ENCODE assay signal across 8 mouse cellular contexts in genomic region chr1:34472427-34473300, GRCm38 (mm10). TPM values are rescaled to one million over a fixed set of nuclear protein-coding genes. Genes with fewer than 3 reads are reported as not detected.
DNase-seq lines count a peak whose midpoint lies in the region; ATAC-seq and TF ChIP-seq lines count a peak whose summit lies in the region.

No protein-coding gene starts in this region.

- ATAC-seq in forebrain, embryonic 16.5 days, result peak; percentile 53
- ATAC-seq in hindbrain, embryonic 13.5 days (ENCODE audit: low FRiP score), result peak; percentile 53
- peak; percentile 68 for ATAC-seq in liver, embryonic 12.5 days
- ATAC-seq in monocyte, adult 5-6 weeks (replicated peaks; ENCODE audit: insufficient number of reproducible peaks, low FRiP score, low TSS enrichment, poor library complexity, severe bottlenecking), result peak; percentile 60

- no peak; the same call in 1 of the 2 replicates for TF ChIP-seq CTCF in thymus, adult 2 months (IDR thresholded peaks at IDR 0.05; ENCODE audit: borderline replicate concordance, control insufficient read depth, extremely low read depth, insufficient read depth, low read length, poor library complexity)

- peak; percentile 72 for TF ChIP-seq POLR2A in thymus, adult 2 months (IDR thresholded peaks at IDR 0.05; ENCODE audit: control insufficient read depth, extremely low read depth, insufficient read depth, low read length, poor library complexity)

- H3K4me3 ChIP-seq in forebrain, embryonic 16.5 days (replicated peaks; ENCODE audit: low read length), result peak overlapping the region; percentile 49
- peak overlapping the region; percentile 49 for H3K4me3 ChIP-seq in hindbrain, embryonic 13.5 days
- peak overlapping the region; percentile 57 for H3K4me3 ChIP-seq in liver, embryonic 12.5 days
- peak overlapping the region; percentile 81 for H3K4me3 ChIP-seq in thymus, adult 2 months (ENCODE audit: control insufficient read depth, insufficient read depth, low read length)

- no peaks in the 10 kb centered on the region for H3K9me3 ChIP-seq in forebrain, embryonic 16.5 days (ENCODE audit: control insufficient read depth, low read length)
- H3K9me3 ChIP-seq in hindbrain, embryonic 13.5 days, result no peaks in the 10 kb centered on the region
- no peaks in the 10 kb centered on the region for H3K9me3 ChIP-seq in liver, embryonic 12.5 days (replicated peaks)

- no peaks in the 10 kb centered on the region for H3K36me3 ChIP-seq in forebrain, embryonic 16.5 days (ENCODE audit: control insufficient read depth, insufficient read depth)
- H3K36me3 ChIP-seq in hindbrain, embryonic 13.5 days, result no peaks in the 10 kb centered on the region
- H3K36me3 ChIP-seq in liver, embryonic 12.5 days, result no peaks in the 10 kb centered on the region
- no peaks in the 10 kb centered on the region for H3K36me3 ChIP-seq in thymus, adult 2 months (ENCODE audit: control insufficient read depth, insufficient read depth, low read length)

- DNase-seq in adrenal gland, adult (ENCODE audit: inconsistent age in 2 of 2, low spot score in 1 of 2), result peak; percentile 47 to 73
- no peak for DNase-seq in adrenal gland, postnatal 4 days (ENCODE audit: low spot score in 2 of 2)
- peak; percentile 62 to 68 for DNase-seq in adrenal gland, postnatal 36 days
- peak; percentile 84 for DNase-seq in thymus, adult 2 months

- H3K4me1 ChIP-seq in forebrain, embryonic 16.5 days (replicated peaks; ENCODE audit: control insufficient read depth, insufficient read depth, low read length), result peaks cover 10% of the 10 kb centered on the region
- H3K4me1 ChIP-seq in hindbrain, embryonic 13.5 days (replicated peaks), result peaks cover 10% of the 10 kb centered on the region
- peaks cover 21% of the 10 kb centered on the region for H3K4me1 ChIP-seq in liver, embryonic 12.5 days
- H3K4me1 ChIP-seq in thymus, adult 2 months (replicated peaks; ENCODE audit: control insufficient read depth, insufficient read depth, low read length), result peaks cover 17% of the 10 kb centered on the region

- H3K27me3 ChIP-seq in forebrain, embryonic 16.5 days (replicated peaks; ENCODE audit: control insufficient read depth, insufficient read depth, low read length), result peaks cover 9% of the 10 kb centered on the region
- peaks cover 39% of the 10 kb centered on the region for H3K27me3 ChIP-seq in hindbrain, embryonic 13.5 days
- H3K27me3 ChIP-seq in liver, embryonic 12.5 days (replicated peaks), result peaks cover 32% of the 10 kb centered on the region
- H3K27me3 ChIP-seq in thymus, adult 2 months (ENCODE audit: control insufficient read depth, insufficient read depth, low read length), result no peaks in the 10 kb centered on the region

- peak overlapping the region; percentile 95 for H3K4me2 ChIP-seq in forebrain, embryonic 16.5 days (ENCODE audit: low read length)
- H3K4me2 ChIP-seq in hindbrain, embryonic 13.5 days, result peak overlapping the region; percentile 90
- H3K4me2 ChIP-seq in liver, embryonic 12.5 days, result peak overlapping the region; percentile 87

- H3K27ac ChIP-seq in forebrain, embryonic 16.5 days (ENCODE audit: low read length), result no peak overlapping the region
- no peak overlapping the region for H3K27ac ChIP-seq in hindbrain, embryonic 13.5 days
- H3K27ac ChIP-seq in liver, embryonic 12.5 days, result peak overlapping the region; percentile 55
- peak overlapping the region; percentile 75 for H3K27ac ChIP-seq in thymus, adult 2 months (ENCODE audit: control insufficient read depth, insufficient read depth, low read length)

- peak overlapping the region; percentile 31 for H3K9ac ChIP-seq in forebrain, embryonic 16.5 days (replicated peaks; ENCODE audit: low read depth, low read length)
- H3K9ac ChIP-seq in hindbrain, embryonic 13.5 days, result peak overlapping the region; percentile 65
- H3K9ac ChIP-seq in liver, embryonic 12.5 days, result peak overlapping the region; percentile 66

- WGBS in forebrain, embryonic 16.5 days, result under 1% methylated on average over 41 of the region's 43 CpGs
- under 1% methylated on average over 38 of the region's 43 CpGs for WGBS in hindbrain, embryonic 13.5 days
- under 1% methylated on average over 40 of the region's 43 CpGs for WGBS in liver, embryonic 12.5 days (ENCODE audit: insufficient replicate concordance)
- WGBS in thymus, adult 2 months, result under 1% methylated on average over 43 of the region's 43 CpGs

RNA-seq across cellular contexts. Expression of gene Ptpn18, which starts 13.1 kb away (rescaled TPM):
- total RNA-seq in adrenal gland, postnatal 4 days (2021), result 10 to 100 TPM; 10.4 to 10.9 TPM
- total RNA-seq in adrenal gland, postnatal 36 days (2021), result 1 to 10 TPM; 3.4 to 5.9 TPM
- polyA plus RNA-seq in forebrain, embryonic 16.5 days (2015; fragmentation: Nextera tagmentation; extraction: Ambion mirVana), result 4.0 and 4.2 TPM in 2 replicates
- 7.4 and 8.2 TPM in 2 replicates for polyA plus RNA-seq in hindbrain, embryonic 13.5 days (2015; fragmentation: Nextera tagmentation; extraction: Ambion mirVana)
- 18.6 and 19.1 TPM in 2 replicates for polyA plus RNA-seq in liver, embryonic 12.5 days (2016; fragmentation: Nextera tagmentation; extraction: Ambion mirVana)
- 254 to 418 TPM (median 327 TPM) in 3 replicates for total RNA-seq in monocyte, adult 5-6 weeks (2017)
- 705 and 801 TPM in 2 replicates for polyA plus RNA-seq in thymus, adult 2 months (2012; rRNA removed)

RNA-seq across cellular contexts. Expression of gene Prss39, which starts 25.5 kb away (rescaled TPM):
- total RNA-seq in adrenal gland, postnatal 4 days (2021), result not detected
- total RNA-seq in adrenal gland, postnatal 36 days (2021), result not detected
- polyA plus RNA-seq in forebrain, embryonic 16.5 days (2015; fragmentation: Nextera tagmentation; extraction: Ambion mirVana), result not detected in 2 replicates
- polyA plus RNA-seq in hindbrain, embryonic 13.5 days (2015; fragmentation: Nextera tagmentation; extraction: Ambion mirVana), result not detected in 2 replicates
- polyA plus RNA-seq in liver, embryonic 12.5 days (2016; fragmentation: Nextera tagmentation; extraction: Ambion mirVana), result not detected in 2 replicates
- total RNA-seq in monocyte, adult 5-6 weeks (2017), result not detected in 3 replicates
- polyA plus RNA-seq in thymus, adult 2 months (2012; rRNA removed), result 0.10 and 0.35 TPM in 2 replicates

RNA-seq across cellular contexts. Expression of gene Imp4, which starts 33.0 kb away (rescaled TPM):
- 10 to 100 TPM; 58.2 to 62.2 TPM for total RNA-seq in adrenal gland, postnatal 4 days (2021)
- 10 to 100 TPM; 62.0 to 76.0 TPM for total RNA-seq in adrenal gland, postnatal 36 days (2021)
- polyA plus RNA-seq in forebrain, embryonic 16.5 days (2015; fragmentation: Nextera tagmentation; extraction: Ambion mirVana), result 58.8 and 65.6 TPM in 2 replicates
- 59.8 and 61.5 TPM in 2 replicates for polyA plus RNA-seq in hindbrain, embryonic 13.5 days (2015; fragmentation: Nextera tagmentation; extraction: Ambion mirVana)
- 96.4 and 100 TPM in 2 replicates for polyA plus RNA-seq in liver, embryonic 12.5 days (2016; fragmentation: Nextera tagmentation; extraction: Ambion mirVana)
- 20.7 to 25.3 TPM (median 24.1 TPM) in 3 replicates for total RNA-seq in monocyte, adult 5-6 weeks (2017)
- 74.7 and 76.7 TPM in 2 replicates for polyA plus RNA-seq in thymus, adult 2 months (2012; rRNA removed)

RNA-seq across cellular contexts. Expression of gene Ccdc115, which starts 33.2 kb away (rescaled TPM):
- 10 to 100 TPM; 26.6 to 27.7 TPM for total RNA-seq in adrenal gland, postnatal 4 days (2021)
- 10 to 100 TPM; 16.8 to 17.4 TPM for total RNA-seq in adrenal gland, postnatal 36 days (2021)
- polyA plus RNA-seq in forebrain, embryonic 16.5 days (2015; fragmentation: Nextera tagmentation; extraction: Ambion mirVana), result 67.4 and 73.6 TPM in 2 replicates
- 68.9 and 69.4 TPM in 2 replicates for polyA plus RNA-seq in hindbrain, embryonic 13.5 days (2015; fragmentation: Nextera tagmentation; extraction: Ambion mirVana)
- polyA plus RNA-seq in liver, embryonic 12.5 days (2016; fragmentation: Nextera tagmentation; extraction: Ambion mirVana), result 34.3 and 35.1 TPM in 2 replicates
- total RNA-seq in monocyte, adult 5-6 weeks (2017), result 37.3 to 46.3 TPM (median 43.2 TPM) in 3 replicates
- 29.6 and 35.1 TPM in 2 replicates for polyA plus RNA-seq in thymus, adult 2 months (2012; rRNA removed)

Comparison
In these comparisons a context has a peak if more than half of its experiments do, and no peak if none do; other contexts are left out.
1. DNase-seq: peak in adrenal gland, adult (2 of 2), adrenal gland, postnatal 36 days (2 of 2) and thymus, adult 2 months (single experiment); none in adrenal gland, postnatal 4 days (0 of 2).
2. H3K27ac ChIP-seq: peak in liver, embryonic 12.5 days (single experiment) and thymus, adult 2 months (single experiment); none in forebrain, embryonic 16.5 days (single experiment) and hindbrain, embryonic 13.5 days (single experiment).
3. RNA of gene Ptpn18, which starts 13.1 kb away (polyA plus RNA-seq): 705 to 801 TPM in thymus, adult 2 months; 18.6 to 19.1 TPM in liver, embryonic 12.5 days, 7.4 to 8.2 TPM in hindbrain, embryonic 13.5 days and 4.0 to 4.2 TPM in forebrain, embryonic 16.5 days; every median in the first group is over 10 times any median in the second.
4. Peak in every context shown above with its lines, with median percentiles within 50 percentile points of each other: ATAC-seq, H3K4me2 ChIP-seq, H3K4me3 ChIP-seq and H3K9ac ChIP-seq.